Mouse (Mus musculus): Measurements from ENCODE around the gene Rpl9-ps6. TPM values are rescaled to one million over a fixed set of nuclear protein-coding genes. Genes with fewer than 3 reads are reported as not detected.

Gene Rpl9-ps6
- polyA plus RNA-seq, 1 experiment, result 0.65 TPM

- no peaks in the 10 kb centered on the region for H3K27me3 ChIP-seq (ENCODE audit: control insufficient read depth, insufficient read depth, low read length)
- H3K4me1 ChIP-seq (ENCODE audit: control insufficient read depth, insufficient read depth, insufficient read length, low read length), result no peaks in the 10 kb centered on the region
- no peak for TF ChIP-seq POLR2A (IDR thresholded peaks at IDR 0.05; ENCODE audit: low read depth, low read length)
- 81% methylated on average over 7 of the region's 7 CpGs for WGBS
- no peak overlapping the region for H3K27ac ChIP-seq (ENCODE audit: insufficient read depth, low read depth, low read length)
- H3K36me3 ChIP-seq (ENCODE audit: control insufficient read depth, insufficient read depth, low read length), result no peaks in the 10 kb centered on the region
- no peak overlapping the region for H3K4me3 ChIP-seq (ENCODE audit: low read depth, low read length)
Measured at GRCm38 (mm10) chr19:32416692-32417317, 49.6 kb downstream of the Rpl9-ps6 start.

Other genes with a start within 250 kb of the Rpl9-ps6 start
- gene Sgms1, start 76.9 kb downstream of the Rpl9-ps6 start, polyA plus RNA-seq (2012; rRNA removed), result 4.3 and 7.5 TPM in 2 replicates
- gene Minpp1, start 19.2 kb upstream of the Rpl9-ps6 start, polyA plus RNA-seq (2012; rRNA removed), result 86.5 and 112 TPM in 2 replicates
- 24.3 and 219 TPM in 2 replicates for gene Papss2, start 129.2 kb upstream of the Rpl9-ps6 start, polyA plus RNA-seq (2012; rRNA removed)

Data from small intestine, adult 2 months (tissue).